Mouse (Mus musculus): ENCODE measurements around the gene Ppp6r1. TPM values are rescaled to one million over a fixed set of nuclear protein-coding genes. Genes with fewer than 3 reads are reported as not detected.

Gene Ppp6r1
- polyA plus RNA-seq, 1 experiment from 2014 or later = 7.8 TPM

DNA sequence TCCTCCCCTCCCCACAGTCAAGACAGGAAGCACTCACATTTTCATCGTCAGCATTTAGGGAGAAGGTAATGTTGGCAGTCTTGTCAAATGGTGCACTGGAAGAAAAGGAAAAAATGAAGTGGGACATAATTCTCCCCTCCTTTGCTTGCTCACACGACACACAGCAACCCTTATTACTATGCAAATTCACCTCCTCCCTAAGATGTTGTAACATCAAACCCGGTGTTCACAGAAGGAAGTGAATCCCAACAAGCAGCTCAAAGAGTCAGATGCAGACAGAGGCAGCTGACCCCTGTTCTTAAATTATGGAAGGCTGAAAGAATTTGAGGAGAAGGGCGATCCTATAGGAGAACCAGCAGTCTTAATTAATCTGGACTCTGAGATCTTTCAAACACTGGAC lies 22.6 kb downstream of the Ppp6r1 start:
- H3K9ac ChIP-seq = no peak overlapping the region
- no peak overlapping the region for H3K4me3 ChIP-seq
- no peak overlapping the region for H3K27ac ChIP-seq
- H3K27me3 ChIP-seq = no peaks in the 10 kb centered on the region
- peaks cover 92% of the 10 kb centered on the region for H3K36me3 ChIP-seq (ENCODE audit: poor library complexity, severe bottlenecking)
- no peak overlapping the region for H3K4me2 ChIP-seq
- H3K9me3 ChIP-seq (replicated peaks) = no peaks in the 10 kb centered on the region
- WGBS = 87% methylated on average over 4 of the region's 4 CpGs
- ATAC-seq = no peak
- H3K4me1 ChIP-seq = no peaks in the 10 kb centered on the region

DNA sequence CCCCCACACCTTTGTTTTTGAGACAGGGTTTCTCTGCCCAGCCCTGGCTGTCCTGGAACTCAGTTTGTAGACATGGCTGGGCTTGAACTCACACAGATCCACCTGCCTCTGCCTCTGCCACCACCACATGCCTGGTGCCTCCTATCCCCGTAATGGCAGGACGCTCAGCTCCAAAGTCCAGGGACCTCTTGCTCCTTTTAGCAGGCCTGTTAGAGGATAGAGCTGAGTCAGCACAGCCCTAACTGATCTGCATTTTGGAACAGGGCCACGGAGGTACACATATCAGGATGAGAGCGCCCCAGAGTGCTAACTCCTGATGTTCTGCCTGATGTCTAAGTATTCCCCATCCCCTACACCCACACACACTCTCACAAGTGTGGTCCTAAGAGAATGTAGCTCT lies 27.8 kb downstream of the Ppp6r1 start, which contains the start of gene Tmem86b:
Tmem86b (minus strand) TSS at position 392 of the 400 bp plus-strand sequence.
- Histone ChIP-seq H3K36me3 (ENCODE audit: poor library complexity, severe bottlenecking) (peaks cover 76% of the 10 kb centered on the region), H3K27me3 (no peaks in the 10 kb centered on the region), H3K27ac (no peak within 1 kb of the TSS), H3K4me3 (no peak within 1 kb of the TSS), H3K9ac (no peak within 1 kb of the TSS), H3K4me2 (no peak within 1 kb of the TSS), H3K9me3 (replicated peaks) (no peaks in the 10 kb centered on the region), H3K4me1 (no peaks in the 10 kb centered on the region)
- ATAC-seq = no peak
- WGBS = 96% methylated on average over 4 of the region's 4 CpGs

DNA sequence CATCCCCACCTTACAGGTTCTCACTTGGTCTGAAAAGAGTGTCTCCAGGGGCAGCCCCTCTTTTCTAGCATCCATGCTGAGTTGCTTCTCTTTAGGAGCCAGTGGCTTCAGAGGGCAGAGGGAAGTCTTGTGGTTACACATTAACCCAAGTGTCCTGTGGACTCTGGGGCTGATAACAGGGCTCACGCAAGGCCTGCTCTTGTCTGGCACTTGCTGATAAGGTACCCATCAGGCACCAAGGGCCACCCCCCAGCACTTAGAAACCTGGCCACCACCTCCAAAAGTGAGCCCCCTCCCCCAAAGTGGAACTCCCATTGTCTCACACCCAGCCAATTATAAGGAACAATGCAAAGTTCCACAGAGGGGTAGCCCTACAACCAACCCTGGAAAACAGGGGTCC lies 28.6 kb downstream of the Ppp6r1 start:
- H3K9me3 ChIP-seq (replicated peaks) = no peaks in the 10 kb centered on the region
- WGBS = 100% methylated on average over 1 of the region's 1 CpGs
- H3K4me3 ChIP-seq = no peak overlapping the region
- H3K4me2 ChIP-seq = no peak overlapping the region
- no peak overlapping the region for H3K27ac ChIP-seq
- no peak for ATAC-seq
- no peaks in the 10 kb centered on the region for H3K4me1 ChIP-seq
- H3K27me3 ChIP-seq = no peaks in the 10 kb centered on the region
- no peak overlapping the region for H3K9ac ChIP-seq
- peaks cover 69% of the 10 kb centered on the region for H3K36me3 ChIP-seq (ENCODE audit: poor library complexity, severe bottlenecking)

DNA sequence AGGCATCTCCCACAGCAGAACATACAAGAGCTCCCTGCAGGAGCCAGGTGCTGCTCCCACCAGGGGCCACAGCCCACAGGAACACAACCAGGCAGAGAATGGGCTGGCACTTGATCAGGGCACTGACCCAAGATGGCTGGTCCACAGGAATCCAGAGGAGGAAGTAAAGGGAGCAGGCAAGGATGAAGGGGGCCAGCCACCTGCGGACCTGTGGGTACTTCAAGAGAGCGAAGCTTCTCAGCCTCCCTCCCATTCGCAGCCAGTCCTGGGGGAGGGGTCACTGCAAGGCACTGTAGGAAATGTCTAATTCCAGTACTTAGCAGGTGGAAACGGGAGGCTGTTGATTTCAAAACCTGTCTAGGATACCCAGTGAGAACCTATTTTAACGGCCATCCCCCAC lies 29.2 kb downstream of the Ppp6r1 start:
- Histone ChIP-seq H3K27ac (no peak overlapping the region), H3K9ac (no peak overlapping the region), H3K27me3 (no peaks in the 10 kb centered on the region), H3K9me3 (replicated peaks) (no peaks in the 10 kb centered on the region), H3K36me3 (ENCODE audit: poor library complexity, severe bottlenecking) (peaks cover 64% of the 10 kb centered on the region), H3K4me3 (no peak overlapping the region), H3K4me1 (no peaks in the 10 kb centered on the region), H3K4me2 (no peak overlapping the region)
- 87% methylated on average over 5 of the region's 5 CpGs for WGBS
- ATAC-seq = no peak

DNA sequence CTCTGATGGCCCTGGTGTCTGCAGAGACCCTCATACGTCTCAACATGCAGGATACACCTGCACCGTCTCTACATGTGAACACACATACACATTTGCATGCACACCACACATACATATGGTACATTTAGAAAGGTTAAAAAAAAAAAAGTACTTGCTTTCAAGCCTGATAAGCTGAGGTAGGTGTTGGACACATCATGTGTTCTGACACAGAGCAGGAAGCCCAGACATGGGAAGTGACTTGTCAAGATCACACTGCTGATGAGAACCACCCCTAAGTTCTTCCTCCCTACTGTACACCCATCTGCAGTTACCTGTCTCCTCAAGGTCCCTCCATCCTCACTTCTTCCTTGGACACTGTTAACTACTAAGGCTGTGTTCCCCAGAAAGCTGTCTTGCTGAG lies 32.9 kb downstream of the Ppp6r1 start:
- peaks cover 30% of the 10 kb centered on the region for H3K36me3 ChIP-seq (ENCODE audit: poor library complexity, severe bottlenecking)
- H3K27me3 ChIP-seq = no peaks in the 10 kb centered on the region
- no peak overlapping the region for H3K4me3 ChIP-seq
- no peak for ATAC-seq
- no peak overlapping the region for H3K27ac ChIP-seq
- H3K4me1 ChIP-seq = no peaks in the 10 kb centered on the region
- WGBS = 86% methylated on average over 2 of the region's 2 CpGs
- no peak overlapping the region for H3K9ac ChIP-seq
- H3K4me2 ChIP-seq = no peak overlapping the region
- H3K9me3 ChIP-seq (replicated peaks) = no peaks in the 10 kb centered on the region

DNA sequence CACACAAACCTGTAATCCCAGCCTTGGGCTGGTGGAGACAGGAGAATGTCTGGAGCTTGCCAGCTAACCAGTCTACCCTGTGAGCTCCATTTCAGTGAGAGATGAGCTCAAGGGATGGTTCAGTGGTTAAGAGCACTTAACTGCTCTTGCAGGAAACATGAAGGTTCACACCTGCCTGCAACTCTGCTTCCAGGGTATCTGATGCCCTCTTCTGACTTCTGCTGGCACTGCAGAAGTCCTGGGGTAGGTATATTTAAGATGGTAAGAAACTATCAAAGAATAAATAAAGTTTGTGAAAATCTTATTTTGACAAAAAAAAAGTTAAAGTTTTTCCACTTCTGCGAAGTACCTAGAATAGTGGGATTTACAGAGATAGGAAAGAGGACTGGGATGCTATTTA lies 34.5 kb downstream of the Ppp6r1 start:
- Histone ChIP-seq H3K4me1 (no peaks in the 10 kb centered on the region), H3K9ac (no peak overlapping the region), H3K4me3 (no peak overlapping the region), H3K27me3 (no peaks in the 10 kb centered on the region), H3K4me2 (no peak overlapping the region), H3K27ac (no peak overlapping the region), H3K9me3 (replicated peaks) (no peaks in the 10 kb centered on the region), H3K36me3 (ENCODE audit: poor library complexity, severe bottlenecking) (peaks cover 15% of the 10 kb centered on the region)
- no peak for ATAC-seq
- WGBS = 51% methylated on average over 1 of the region's 1 CpGs

DNA sequence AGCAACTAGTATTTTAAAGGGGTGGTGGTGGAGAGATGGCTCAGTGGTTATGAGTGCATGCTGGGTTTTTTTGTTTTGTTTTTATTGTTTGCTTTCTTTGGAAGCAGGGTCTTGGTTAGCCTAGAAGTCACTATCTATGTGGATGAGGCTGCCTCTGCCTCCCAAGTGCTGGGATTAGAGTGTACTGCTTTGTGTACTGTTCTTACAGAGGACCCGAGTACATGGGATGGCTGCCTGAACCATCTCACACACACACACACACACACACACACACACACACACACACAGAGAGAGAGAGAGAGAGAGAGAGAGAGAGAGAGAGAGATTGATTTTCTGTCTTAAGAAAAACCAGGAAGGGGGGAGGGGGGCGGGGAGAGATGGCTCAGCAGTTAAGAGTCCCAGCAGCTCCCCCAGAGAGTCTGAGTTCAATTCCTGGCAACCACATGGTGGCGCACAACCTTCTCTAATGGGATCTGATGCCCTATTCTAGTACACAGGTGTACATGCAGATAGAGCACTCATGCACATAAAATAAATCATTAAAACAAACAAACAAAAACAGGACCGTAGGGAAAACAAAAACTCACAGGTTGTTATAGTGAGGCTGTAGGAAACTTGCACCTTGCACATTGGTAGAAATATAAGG lies 35.2 kb downstream of the Ppp6r1 start:
- no peak overlapping the region for H3K9ac ChIP-seq
- H3K4me2 ChIP-seq = no peak overlapping the region
- H3K9me3 ChIP-seq (replicated peaks) = no peaks in the 10 kb centered on the region
- H3K36me3 ChIP-seq (ENCODE audit: poor library complexity, severe bottlenecking) = peaks cover 8% of the 10 kb centered on the region
- H3K27me3 ChIP-seq = no peaks in the 10 kb centered on the region
- no peak overlapping the region for H3K27ac ChIP-seq
- no peak overlapping the region for H3K4me3 ChIP-seq
- H3K4me1 ChIP-seq = no peaks in the 10 kb centered on the region
- WGBS = 13% methylated on average over 4 of the region's 4 CpGs
- peak; percentile 56; the same call in 1 of the 2 replicates for ATAC-seq

DNA sequence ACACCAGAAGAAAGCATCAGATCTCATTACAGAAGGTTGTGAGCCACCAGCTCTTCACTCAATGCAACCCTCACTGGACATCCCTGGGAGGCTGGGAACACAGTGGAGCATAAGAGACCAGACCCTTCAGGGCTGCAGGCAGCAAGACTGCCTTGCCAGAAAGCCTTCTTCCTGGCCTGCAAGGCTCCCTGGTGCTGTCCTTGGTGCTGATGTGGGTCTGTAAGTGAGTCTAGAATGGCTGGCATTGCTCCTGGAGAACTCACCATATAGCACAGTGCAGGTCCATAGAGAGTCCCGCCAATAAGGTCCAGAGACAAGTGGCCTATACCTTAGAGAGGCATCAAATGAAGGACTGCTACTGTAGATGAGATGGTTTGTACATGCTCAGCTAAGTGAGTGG lies 38.8 kb downstream of the Ppp6r1 start:
- no peak overlapping the region for H3K9ac ChIP-seq
- no peaks in the 10 kb centered on the region for H3K9me3 ChIP-seq (replicated peaks)
- 54% methylated on average over 1 of the region's 1 CpGs for WGBS
- H3K4me2 ChIP-seq = no peak overlapping the region
- H3K27me3 ChIP-seq = no peaks in the 10 kb centered on the region
- no peak for ATAC-seq
- no peaks in the 10 kb centered on the region for H3K36me3 ChIP-seq (ENCODE audit: poor library complexity, severe bottlenecking)
- no peak overlapping the region for H3K4me3 ChIP-seq
- H3K4me1 ChIP-seq = no peaks in the 10 kb centered on the region
- no peak overlapping the region for H3K27ac ChIP-seq

DNA sequence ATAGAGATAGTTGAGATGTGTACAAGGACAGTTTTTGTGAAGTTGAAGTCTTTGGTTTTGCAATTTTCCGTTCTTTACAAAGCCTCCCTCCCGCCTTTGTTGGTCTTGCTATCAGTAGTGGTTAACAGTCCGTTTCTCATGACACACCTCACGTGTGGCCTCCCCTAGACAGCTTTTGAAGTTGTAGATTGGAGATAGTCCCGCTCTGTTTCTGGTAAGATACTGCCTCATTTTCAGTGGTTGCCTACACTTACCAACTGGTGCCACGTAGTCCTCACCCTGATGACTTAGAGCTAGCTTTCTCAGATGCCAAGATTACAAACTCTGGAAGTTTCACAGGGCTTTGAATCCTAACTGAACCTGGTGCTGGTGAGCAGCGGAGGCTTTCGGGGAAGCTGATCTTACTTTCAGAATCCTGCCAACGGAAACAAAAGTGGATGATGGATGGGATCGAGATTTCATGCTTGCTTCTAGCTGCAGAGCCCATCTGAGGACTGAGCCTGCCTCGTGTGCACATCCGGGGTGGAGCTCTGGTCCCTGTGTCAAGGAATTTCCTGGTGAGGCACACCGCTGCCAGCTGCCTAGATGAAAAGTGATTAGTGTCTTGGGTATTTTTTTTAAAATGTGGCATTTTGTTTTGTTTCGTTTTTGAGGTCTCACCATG lies 44.9 kb downstream of the Ppp6r1 start:
- H3K27ac ChIP-seq = no peak overlapping the region
- H3K4me3 ChIP-seq = no peak overlapping the region
- H3K4me1 ChIP-seq = no peaks in the 10 kb centered on the region
- no peak overlapping the region for H3K4me2 ChIP-seq
- H3K9me3 ChIP-seq (replicated peaks) = no peaks in the 10 kb centered on the region
- no peaks in the 10 kb centered on the region for H3K27me3 ChIP-seq
- H3K36me3 ChIP-seq (ENCODE audit: poor library complexity, severe bottlenecking) = no peaks in the 10 kb centered on the region
- no peak for ATAC-seq
- no peak overlapping the region for H3K9ac ChIP-seq
- WGBS = 85% methylated on average over 14 of the region's 14 CpGs

DNA sequence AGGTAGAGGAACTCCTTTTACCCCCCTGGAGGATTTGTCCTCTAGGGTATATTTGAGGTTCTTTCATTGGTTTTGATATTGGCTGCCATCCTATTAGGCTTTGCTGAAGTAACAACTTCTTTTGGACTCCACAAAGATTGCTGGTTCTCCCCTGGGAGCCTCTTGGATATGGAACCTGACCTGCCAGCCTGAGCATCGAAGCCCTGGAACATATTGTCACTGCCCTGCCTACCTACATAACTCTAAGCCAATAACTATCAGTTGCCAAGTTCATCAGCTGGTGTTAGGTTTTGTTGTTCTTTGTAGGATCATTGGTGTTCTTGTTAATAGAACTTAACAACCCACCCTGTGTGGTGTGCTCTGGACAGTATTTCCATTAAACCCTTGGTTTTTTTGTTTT lies 45.9 kb downstream of the Ppp6r1 start:
- no peaks in the 10 kb centered on the region for H3K4me1 ChIP-seq
- no peaks in the 10 kb centered on the region for H3K27me3 ChIP-seq
- no peak overlapping the region for H3K9ac ChIP-seq
- WGBS = 68% methylated on average over 1 of the region's 1 CpGs
- ATAC-seq = no peak
- no peak overlapping the region for H3K4me3 ChIP-seq
- H3K9me3 ChIP-seq (replicated peaks) = no peaks in the 10 kb centered on the region
- no peak overlapping the region for H3K27ac ChIP-seq
- no peak overlapping the region for H3K4me2 ChIP-seq
- H3K36me3 ChIP-seq (ENCODE audit: poor library complexity, severe bottlenecking) = no peaks in the 10 kb centered on the region

DNA sequence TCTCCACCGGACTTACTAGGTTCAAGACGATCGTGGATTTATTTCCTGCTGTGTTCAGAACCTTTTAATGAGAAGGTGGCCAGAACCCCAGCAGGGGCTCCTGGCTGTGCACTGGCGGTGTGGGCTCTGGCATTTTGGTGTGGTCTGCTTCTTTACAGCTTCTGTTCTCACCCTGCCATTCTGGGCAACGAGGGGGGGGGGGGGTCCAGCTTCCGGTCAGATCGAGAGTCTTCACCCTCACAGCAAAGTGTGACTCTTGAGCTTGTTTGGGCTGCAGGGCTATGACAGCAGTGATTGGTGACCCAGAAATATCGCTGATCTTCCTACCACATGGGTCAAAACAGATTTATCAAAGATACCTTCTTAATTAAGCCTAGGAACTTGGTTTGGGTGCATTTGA lies 46.4 kb downstream of the Ppp6r1 start:
- H3K27me3 ChIP-seq = no peaks in the 10 kb centered on the region

DNA sequence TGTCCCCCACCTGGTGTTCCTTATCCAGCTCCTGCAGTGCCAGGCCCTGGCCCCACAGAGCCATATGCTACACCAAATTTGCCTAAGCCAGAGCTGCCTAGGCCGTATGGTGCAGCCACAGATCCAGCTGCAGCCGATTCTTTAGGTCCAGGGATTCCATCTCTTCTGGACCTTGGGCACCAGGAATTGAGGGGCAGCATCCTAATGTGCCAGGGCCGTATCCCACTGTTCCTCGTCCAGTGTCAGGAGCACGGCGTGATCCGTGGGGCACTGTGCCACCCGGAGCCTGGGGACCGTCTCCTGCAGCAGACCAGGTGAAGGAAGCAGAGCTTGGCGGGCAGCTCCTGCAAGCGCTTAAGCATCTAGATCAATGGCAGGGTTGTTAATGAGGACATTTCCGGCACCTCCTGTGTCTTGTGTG lies 46.9 kb downstream of the Ppp6r1 start:
- no peak overlapping the region for H3K27ac ChIP-seq
- 79% methylated on average over 12 of the region's 12 CpGs for WGBS
- H3K4me1 ChIP-seq = no peaks in the 10 kb centered on the region
- H3K9me3 ChIP-seq (replicated peaks) = no peaks in the 10 kb centered on the region
- ATAC-seq = no peak
- H3K27me3 ChIP-seq = no peaks in the 10 kb centered on the region
- H3K4me2 ChIP-seq = no peak overlapping the region
- no peak overlapping the region for H3K4me3 ChIP-seq
- H3K36me3 ChIP-seq (ENCODE audit: poor library complexity, severe bottlenecking) = no peaks in the 10 kb centered on the region
- H3K9ac ChIP-seq = no peak overlapping the region

More for the DNA sequence above, 46.4 kb downstream of the Ppp6r1 start:
- no peaks in the 10 kb centered on the region for H3K4me1 ChIP-seq
- no peak overlapping the region for H3K4me2 ChIP-seq
- no peaks in the 10 kb centered on the region for H3K36me3 ChIP-seq (ENCODE audit: poor library complexity, severe bottlenecking)
- no peak for ATAC-seq
- 69% methylated on average over 8 of the region's 8 CpGs for WGBS
- no peaks in the 10 kb centered on the region for H3K9me3 ChIP-seq (replicated peaks)
- H3K4me3 ChIP-seq = no peak overlapping the region
- no peak overlapping the region for H3K27ac ChIP-seq
- H3K9ac ChIP-seq = no peak overlapping the region

DNA sequence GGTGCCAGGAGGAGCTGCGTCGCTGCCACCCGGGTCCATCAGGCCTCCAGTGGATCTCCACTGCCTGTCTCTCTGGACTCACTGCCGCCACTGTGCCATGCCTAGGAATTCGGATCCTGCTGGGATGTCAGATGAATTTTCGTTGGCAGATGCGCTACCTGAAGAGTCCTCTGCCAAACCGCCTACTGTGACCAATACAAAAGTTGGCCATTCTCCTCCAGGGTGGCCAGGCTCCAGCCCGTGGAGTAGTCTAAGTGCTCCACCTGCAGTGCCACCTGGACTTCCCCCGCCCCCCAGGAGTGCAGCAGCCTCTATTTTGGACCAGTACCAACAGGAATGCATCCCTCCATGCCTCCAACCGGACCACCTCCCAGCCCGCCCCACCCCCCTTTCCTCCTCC lies 47.3 kb downstream of the Ppp6r1 start:
- no peak overlapping the region for H3K4me2 ChIP-seq
- H3K4me3 ChIP-seq = no peak overlapping the region
- no peaks in the 10 kb centered on the region for H3K4me1 ChIP-seq
- H3K9me3 ChIP-seq (replicated peaks) = no peaks in the 10 kb centered on the region
- no peak overlapping the region for H3K9ac ChIP-seq
- no peaks in the 10 kb centered on the region for H3K27me3 ChIP-seq
- H3K36me3 ChIP-seq (ENCODE audit: poor library complexity, severe bottlenecking) = no peaks in the 10 kb centered on the region
- ATAC-seq = no peak
- no peak overlapping the region for H3K27ac ChIP-seq
- WGBS = 85% methylated on average over 12 of the region's 12 CpGs

Data from forebrain, embryonic 13.5 days (tissue).